Mouse (Mus musculus) lung, postnatal 36 days (tissue): ENCODE results near the gene Gm21972.
A peak's percentile ranks its signal among the peaks of the same experiment; 100 is the strongest.

Experiments
- DNase-seq: peaks from one replicate; pipeline ENCODE4 v3.0.0; 2022; ENCODE audit warnings: mixed read lengths

Gene Gm21972

GRCm38 (mm10) chr1:86174602-86175001 lies 41.2 kb downstream of the Gm21972 start:
- no peak for DNase-seq

GRCm38 (mm10) chr1:86176066-86176465 lies 42.6 kb downstream of the Gm21972 start:
- DNase-seq, result no peak

- peak; percentile 85 for DNase-seq
These were observed 45.2 kb downstream of the Gm21972 start for GRCm38 (mm10) chr1:86178462-86179253.

GRCm38 (mm10) chr1:86182004-86182709 lies 48.7 kb downstream of the Gm21972 start:
- DNase-seq, result no peak

- no peak for DNase-seq
These were observed 50.3 kb downstream of the Gm21972 start for GRCm38 (mm10) chr1:86183577-86184263.

GRCm38 (mm10) chr1:86186762-86187161 lies 53.3 kb downstream of the Gm21972 start:
- DNase-seq, result no peak

GRCm38 (mm10) chr1:86187856-86188255 lies 54.4 kb downstream of the Gm21972 start:
- DNase-seq, result no peak

GRCm38 (mm10) chr1:86188271-86188670 lies 54.8 kb downstream of the Gm21972 start:
- no peak for DNase-seq

- no peak for DNase-seq
These were observed 55.7 kb downstream of the Gm21972 start for GRCm38 (mm10) chr1:86189034-86189702.

- DNase-seq, result peak; percentile 40
These were observed 57.4 kb downstream of the Gm21972 start for GRCm38 (mm10) chr1:86190843-86191242.

- DNase-seq, result no peak
These were observed 60.6 kb downstream of the Gm21972 start for GRCm38 (mm10) chr1:86194044-86194443.

GRCm38 (mm10) chr1:86198276-86198675 lies 64.8 kb downstream of the Gm21972 start:
- DNase-seq, result no peak

- no peak for DNase-seq
These were observed 65.6 kb downstream of the Gm21972 start for GRCm38 (mm10) chr1:86199026-86199425.

- no peak for DNase-seq
These were observed 67.9 kb downstream of the Gm21972 start for GRCm38 (mm10) chr1:86201312-86201711.

- no peak for DNase-seq
These were observed 69.3 kb downstream of the Gm21972 start for GRCm38 (mm10) chr1:86202617-86203219.

GRCm38 (mm10) chr1:86210676-86211075 lies 77.2 kb downstream of the Gm21972 start:
- no peak for DNase-seq

GRCm38 (mm10) chr1:86211498-86211897 lies 78.1 kb downstream of the Gm21972 start:
- no peak for DNase-seq
